Mouse (Mus musculus) E14TG2a.4 (cell line): Measurements from ENCODE around the gene Runx2.

Source experiments
- CTCF ChIP-seq: conservative IDR thresholded peaks from 2 replicates; pipeline ENCODE4 v1.5.1; 2014; ENCODE audit warnings: low read length
- NANOG ChIP-seq: IDR thresholded peaks from 2 replicates; pipeline ENCODE4 v1.6.1; 2014; ENCODE audit warnings: borderline replicate concordance, low read length, mixed read lengths

GRCm38 (mm10) chr17:44688306-44688705 lies 126.3 kb downstream of the Runx2 start:
- no peak for TF ChIP-seq CTCF
- TF ChIP-seq NANOG: no peak
